Mouse (Mus musculus) urinary bladder, adult 18-20 months (tissue): Measurements from ENCODE around the gene Pogz.
"Not testable (repeated sequence)": the region's sequence is repeated elsewhere in the genome, so short reads cannot be mapped to it uniquely, and the experiment has no call there.

ENCODE experiments used
- DNase-seq, 2 experiments: peaks; one replicate each; pipeline ENCODE4 v3.0.0; 2022; ENCODE audit warnings: low spot score in 2 of 2, mixed read lengths in 2 of 2

Gene Pogz

GRCm38 (mm10) chr3:94915903-94916741 lies 78.8 kb downstream of the Pogz start:
- DNase-seq, result no peak

- peak; percentile 26 to 55 for DNase-seq
Measured at GRCm38 (mm10) chr3:94917816-94918361, 80.5 kb downstream of the Pogz start.

- no peak for DNase-seq
Measured at GRCm38 (mm10) chr3:94918845-94919244, 81.5 kb downstream of the Pogz start.

- DNase-seq, result no peak
Measured at GRCm38 (mm10) chr3:94921104-94921503, 83.7 kb downstream of the Pogz start.

- no peak for DNase-seq
Measured at GRCm38 (mm10) chr3:94922333-94922732, 85.0 kb downstream of the Pogz start.

GRCm38 (mm10) chr3:94924688-94925087 lies 87.3 kb downstream of the Pogz start:
- DNase-seq, result no peak

GRCm38 (mm10) chr3:94926301-94926736 lies 89.0 kb downstream of the Pogz start:
- DNase-seq, result not testable (repeated sequence)

- DNase-seq, result not testable (repeated sequence)
Measured at GRCm38 (mm10) chr3:94928979-94929378, 91.6 kb downstream of the Pogz start.

- peak in 1 of 2 experiments; percentile 33 for DNase-seq
Measured at GRCm38 (mm10) chr3:94930386-94931266, 93.3 kb downstream of the Pogz start.

- DNase-seq, result not testable (repeated sequence)
Measured at GRCm38 (mm10) chr3:94931427-94932082, 94.2 kb downstream of the Pogz start.
